Mouse (Mus musculus): ENCODE measurements around the gene Acsm2. TPM values are rescaled to one million over a fixed set of nuclear protein-coding genes. Genes with fewer than 3 reads are reported as not detected.

Acsm2 gene
- total and polyA plus RNA-seq, 2 experiments from 2014 or later, result 0.05 TPM; not detected in 1

- DNase-seq, result no peak
- Histone ChIP-seq H3K27ac (ENCODE audit: low read depth, low read length) (no peak overlapping the region), H3K36me3 (ENCODE audit: insufficient read depth) (no peaks in the 10 kb centered on the region), H3K4me2 (ENCODE audit: low read depth) (no peak overlapping the region), H3K4me1 (ENCODE audit: insufficient read depth) (no peaks in the 10 kb centered on the region), H3K4me3 (ENCODE audit: low read depth, low read length) (no peak overlapping the region), H3K9me3 (ENCODE audit: low read length) (no peaks in the 10 kb centered on the region), H3K27me3 (ENCODE audit: insufficient read depth, low read length) (no peaks in the 10 kb centered on the region), H3K9ac (no peak overlapping the region)
- TF ChIP-seq CTCF (IDR thresholded peaks at IDR 0.05; ENCODE audit: low read depth), result no peak
- 64% methylated on average over 4 of the region's 4 CpGs for whole genome bisulfite sequencing
- no peak for ATAC-seq
Measured at GRCm38 (mm10) chr7:119618209-119618935, 64.2 kb downstream of the Acsm2 start.

- Histone ChIP-seq H3K4me1 (ENCODE audit: insufficient read depth) (no peaks in the 10 kb centered on the region), H3K27ac (ENCODE audit: low read depth, low read length) (no peak overlapping the region), H3K4me2 (ENCODE audit: low read depth) (no peak overlapping the region), H3K4me3 (ENCODE audit: low read depth, low read length) (no peak overlapping the region), H3K9ac (no peak overlapping the region), H3K36me3 (ENCODE audit: insufficient read depth) (no peaks in the 10 kb centered on the region), H3K27me3 (ENCODE audit: insufficient read depth, low read length) (no peaks in the 10 kb centered on the region), H3K9me3 (ENCODE audit: low read length) (no peaks in the 10 kb centered on the region)
- TF ChIP-seq CTCF (IDR thresholded peaks at IDR 0.05; ENCODE audit: low read depth), result no peak
- ATAC-seq (no peak), DNase-seq (no peak)
Measured at GRCm38 (mm10) chr7:119620157-119620556, 66.0 kb downstream of the Acsm2 start.

- Histone ChIP-seq H3K27ac (ENCODE audit: low read depth, low read length) (no peak overlapping the region), H3K4me3 (ENCODE audit: low read depth, low read length) (no peak overlapping the region), H3K36me3 (ENCODE audit: insufficient read depth) (no peaks in the 10 kb centered on the region), H3K9me3 (ENCODE audit: low read length) (no peaks in the 10 kb centered on the region), H3K27me3 (ENCODE audit: insufficient read depth, low read length) (no peaks in the 10 kb centered on the region), H3K4me2 (ENCODE audit: low read depth) (no peak overlapping the region), H3K9ac (no peak overlapping the region), H3K4me1 (ENCODE audit: insufficient read depth) (no peaks in the 10 kb centered on the region)
- no peak for TF ChIP-seq CTCF (IDR thresholded peaks at IDR 0.05; ENCODE audit: low read depth)
- DNase-seq (no peak), ATAC-seq (no peak)
Measured at GRCm38 (mm10) chr7:119638773-119639172, 84.6 kb downstream of the Acsm2 start.

- Histone ChIP-seq H3K9ac (no peak overlapping the region), H3K27ac (ENCODE audit: low read depth, low read length) (no peak overlapping the region), H3K4me3 (ENCODE audit: low read depth, low read length) (no peak overlapping the region), H3K27me3 (ENCODE audit: insufficient read depth, low read length) (no peaks in the 10 kb centered on the region), H3K4me2 (ENCODE audit: low read depth) (no peak overlapping the region), H3K4me1 (ENCODE audit: insufficient read depth) (no peaks in the 10 kb centered on the region), H3K36me3 (ENCODE audit: insufficient read depth) (no peaks in the 10 kb centered on the region), H3K9me3 (ENCODE audit: low read length) (no peaks in the 10 kb centered on the region)
- DNase-seq (no peak), ATAC-seq (no peak)
- 78% methylated on average over 5 of the region's 5 CpGs for WGBS
- no peak for TF ChIP-seq CTCF (IDR thresholded peaks at IDR 0.05; ENCODE audit: low read depth)
Measured at GRCm38 (mm10) chr7:119642307-119642706, 88.2 kb downstream of the Acsm2 start.

Other genes starting within 250 kb of the Acsm2 start
- gene Gp2, start 95.1 kb upstream of the Acsm2 start, total RNA-seq (2014; rRNA removed), result not detected in 2 replicates
- gene Gp2, start 95.1 kb upstream of the Acsm2 start, polyA plus RNA-seq (2015; fragmentation: Nextera tagmentation; extraction: Ambion mirVana), result not detected in 2 replicates
- gene Umod, start 75.1 kb upstream of the Acsm2 start, total RNA-seq (2014; rRNA removed), result not detected in 2 replicates
- gene Umod, start 75.1 kb upstream of the Acsm2 start, polyA plus RNA-seq (2015; fragmentation: Nextera tagmentation; extraction: Ambion mirVana), result not detected in 2 replicates
- 0.15 TPM in 1 of 2 replicates, not detected in the other for gene Acsm5, start 34.9 kb upstream of the Acsm2 start, total RNA-seq (2014; rRNA removed)
- not detected in 2 replicates for gene Acsm5, start 34.9 kb upstream of the Acsm2 start, polyA plus RNA-seq (2015; fragmentation: Nextera tagmentation; extraction: Ambion mirVana)
- not detected in 2 replicates for gene Pdilt, start 30.9 kb upstream of the Acsm2 start, total RNA-seq (2014; rRNA removed)
- 0.07 TPM in 1 of 2 replicates, not detected in the other for gene Pdilt, start 30.9 kb upstream of the Acsm2 start, polyA plus RNA-seq (2015; fragmentation: Nextera tagmentation; extraction: Ambion mirVana)
- not detected in 2 replicates for gene Acsm1, start 52.7 kb downstream of the Acsm2 start, total RNA-seq (2014; rRNA removed)
- not detected in 2 replicates for gene Acsm1, start 52.7 kb downstream of the Acsm2 start, polyA plus RNA-seq (2015; fragmentation: Nextera tagmentation; extraction: Ambion mirVana)
- gene Acsm4, start 135.7 kb downstream of the Acsm2 start, total RNA-seq (2014; rRNA removed), result not detected in 2 replicates
- 0.09 TPM in 1 of 2 replicates, not detected in the other for gene Acsm4, start 135.7 kb downstream of the Acsm2 start, polyA plus RNA-seq (2015; fragmentation: Nextera tagmentation; extraction: Ambion mirVana)
- gene Thumpd1, start 166.5 kb downstream of the Acsm2 start, total RNA-seq (2014; rRNA removed), result 57.9 and 76.8 TPM in 2 replicates
- 77.2 and 79.8 TPM in 2 replicates for gene Thumpd1, start 166.5 kb downstream of the Acsm2 start, polyA plus RNA-seq (2015; fragmentation: Nextera tagmentation; extraction: Ambion mirVana)
- gene Acsm3, start 206.6 kb downstream of the Acsm2 start, total RNA-seq (2014; rRNA removed), result 0.14 TPM in 1 of 2 replicates, not detected in the other
- gene Acsm3, start 206.6 kb downstream of the Acsm2 start, polyA plus RNA-seq (2015; fragmentation: Nextera tagmentation; extraction: Ambion mirVana), result 0.09 TPM in 1 of 2 replicates, not detected in the other
- gene Rexo5, start 239.7 kb downstream of the Acsm2 start, total RNA-seq (2014; rRNA removed), result 2.7 and 5.2 TPM in 2 replicates
- gene Rexo5, start 239.7 kb downstream of the Acsm2 start, polyA plus RNA-seq (2015; fragmentation: Nextera tagmentation; extraction: Ambion mirVana), result 3.9 and 5.4 TPM in 2 replicates
- 7.6 and 10.7 TPM in 2 replicates for gene Eri2, start 239.7 kb downstream of the Acsm2 start, total RNA-seq (2014; rRNA removed)
- gene Eri2, start 239.7 kb downstream of the Acsm2 start, polyA plus RNA-seq (2015; fragmentation: Nextera tagmentation; extraction: Ambion mirVana), result 7.0 and 8.2 TPM in 2 replicates